Mouse (Mus musculus) liver, postnatal 0 days (tissue): ENCODE results near the gene Znrf1.

Experiments
- CTCF ChIP-seq: sonication (generic); IDR thresholded peaks from 2 replicates; pipeline ENCODE4 v1.5.1; 2016; ENCODE audit warnings: antibody characterized with exemption, low read depth
- EP300 ChIP-seq: IDR thresholded peaks from 2 replicates; pipeline ENCODE4 v1.6.1; 2016; ENCODE audit warnings: antibody characterized with exemption, low read depth, mild to moderate bottlenecking

DNA sequence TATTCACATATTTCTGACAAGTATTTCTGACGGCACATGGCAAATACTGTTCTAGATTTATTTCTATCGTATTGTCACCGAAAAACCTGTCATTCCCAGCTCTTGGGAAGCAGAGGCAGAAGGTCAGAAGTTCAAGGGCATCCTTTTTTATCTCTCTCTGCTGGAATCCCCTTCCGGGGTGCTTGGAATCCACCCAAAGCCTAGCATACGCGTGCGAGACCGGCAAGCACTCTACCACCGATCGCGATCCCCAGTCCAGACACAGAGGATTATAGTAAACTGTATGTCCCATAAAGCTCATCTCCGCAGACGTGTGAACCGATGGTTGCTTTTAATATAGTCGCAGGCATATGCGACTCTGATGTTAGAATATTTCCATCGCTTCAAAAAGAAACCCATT is 4.3 kb upstream of the Znrf1 start:
- no peak for TF ChIP-seq CTCF
- no peak for TF ChIP-seq EP300
